Mouse (Mus musculus): ENCODE data around the gene Arhgef6. TPM values are rescaled to one million over a fixed set of nuclear protein-coding genes. Genes with fewer than 3 reads are reported as not detected.

The Arhgef6 gene
- 10 to 100 TPM; 14.4 to 16.4 TPM for total RNA-seq (2021)
- long read RNA-seq, experiment 1, partial matches to known transcripts, result 0 of 1 reads
- long read RNA-seq, experiment 1, other reads (novel, unspliced or antisense), result 1 of 1 reads
- long read RNA-seq, experiment 2, partial matches to known transcripts, result 0 of 1 reads
- long read RNA-seq, experiment 2, other reads (novel, unspliced or antisense), result 1 of 1 reads

GRCm38 (mm10) chrX:57338371-57339211 is at the start of gene Arhgef6:
TSS of gene Arhgef6 (minus strand) at chrX:57338729.
- Histone ChIP-seq H3K4me3 (no peak within 1 kb of the TSS), H3K27ac (no peak within 1 kb of the TSS; the same call in 1 of the 2 replicates)
- intact Hi-C loops (cut with DNase I), result no loop called here
- no peak for TF ChIP-seq CTCF (IDR thresholded peaks at IDR 0.05)
- DNase-seq (ENCODE audit: extremely low spot score in 1 of 2, low spot score in 2 of 2), result no peak

- DNase-seq (ENCODE audit: extremely low spot score in 1 of 2, low spot score in 2 of 2), result no peak
- Histone ChIP-seq H3K4me3 (no peak overlapping the region), H3K27ac (no peak overlapping the region)
- TF ChIP-seq CTCF (IDR thresholded peaks at IDR 0.05), result no peak
- intact Hi-C loops (cut with DNase I), result loop anchor here (5.0 kb wide), 1 partner anchor 319 kb away; no protein-coding TSS in a partner anchor
Observed at GRCm38 (mm10) chrX:57380915-57381314, 42.4 kb upstream of the Arhgef6 start.

- Histone ChIP-seq H3K27ac (no peak overlapping the region), H3K4me3 (no peak overlapping the region)
- TF ChIP-seq CTCF (IDR thresholded peaks at IDR 0.05), result no peak
- no peak for DNase-seq (ENCODE audit: extremely low spot score in 1 of 2, low spot score in 2 of 2)
- intact Hi-C loops (cut with DNase I), result no loop called here
Observed at GRCm38 (mm10) chrX:57378579-57378978, 40.0 kb upstream of the Arhgef6 start.

GRCm38 (mm10) chrX:57377096-57377495 is 38.6 kb upstream of the Arhgef6 start:
- H3K27ac ChIP-seq, result no peak overlapping the region
- TF ChIP-seq CTCF (IDR thresholded peaks at IDR 0.05), result no peak
- no peak overlapping the region for H3K4me3 ChIP-seq
- intact Hi-C loops (cut with DNase I), result no loop called here
- no peak for DNase-seq (ENCODE audit: extremely low spot score in 1 of 2, low spot score in 2 of 2)

- no peak for TF ChIP-seq CTCF (IDR thresholded peaks at IDR 0.05)
- intact Hi-C loops (cut with DNase I), result no loop called here
- no peak for DNase-seq (ENCODE audit: extremely low spot score in 1 of 2, low spot score in 2 of 2)
- H3K4me3 ChIP-seq, result no peak overlapping the region
- H3K27ac ChIP-seq, result no peak overlapping the region
Observed at GRCm38 (mm10) chrX:57374029-57374428, 35.5 kb upstream of the Arhgef6 start.

- no peak for TF ChIP-seq CTCF (IDR thresholded peaks at IDR 0.05)
- no peak for DNase-seq (ENCODE audit: extremely low spot score in 1 of 2, low spot score in 2 of 2)
- intact Hi-C loops (cut with DNase I), result no loop called here
- no peak overlapping the region for H3K4me3 ChIP-seq
- no peak overlapping the region for H3K27ac ChIP-seq
Observed at GRCm38 (mm10) chrX:57373543-57373942, 35.0 kb upstream of the Arhgef6 start.

- Histone ChIP-seq H3K4me3 (no peak overlapping the region), H3K27ac (no peak overlapping the region)
- DNase-seq (ENCODE audit: extremely low spot score in 1 of 2, low spot score in 2 of 2), result no peak
- intact Hi-C loops (cut with DNase I), result no loop called here
- TF ChIP-seq CTCF (IDR thresholded peaks at IDR 0.05), result no peak
Observed at GRCm38 (mm10) chrX:57372965-57373364, 34.4 kb upstream of the Arhgef6 start.

GRCm38 (mm10) chrX:57364891-57365569 is 26.5 kb upstream of the Arhgef6 start:
- intact Hi-C loops (cut with DNase I), result no loop called here
- no peak for DNase-seq (ENCODE audit: extremely low spot score in 1 of 2, low spot score in 2 of 2)
- Histone ChIP-seq H3K4me3 (no peak overlapping the region), H3K27ac (no peak overlapping the region)
- no peak for TF ChIP-seq CTCF (IDR thresholded peaks at IDR 0.05)

GRCm38 (mm10) chrX:57359316-57359715 is 20.8 kb upstream of the Arhgef6 start:
- intact Hi-C loops (cut with DNase I), result no loop called here
- no peak for TF ChIP-seq CTCF (IDR thresholded peaks at IDR 0.05)
- no peak for DNase-seq (ENCODE audit: extremely low spot score in 1 of 2, low spot score in 2 of 2)
- no peak overlapping the region for H3K27ac ChIP-seq
- H3K4me3 ChIP-seq, result no peak overlapping the region

- intact Hi-C loops (cut with DNase I), result no loop called here
- Histone ChIP-seq H3K4me3 (no peak overlapping the region), H3K27ac (no peak overlapping the region; the same call in 1 of the 2 replicates)
- no peak for TF ChIP-seq CTCF (IDR thresholded peaks at IDR 0.05)
- DNase-seq (ENCODE audit: extremely low spot score in 1 of 2, low spot score in 2 of 2), result no peak
Observed at GRCm38 (mm10) chrX:57339220-57339619, 691 bp upstream of the Arhgef6 start.

GRCm38 (mm10) chrX:57337582-57337981 is 947 bp downstream of the Arhgef6 start:
- intact Hi-C loops (cut with DNase I), result no loop called here
- TF ChIP-seq CTCF (IDR thresholded peaks at IDR 0.05), result no peak
- no peak for DNase-seq (ENCODE audit: extremely low spot score in 1 of 2, low spot score in 2 of 2)
- Histone ChIP-seq H3K27ac (no peak overlapping the region), H3K4me3 (no peak overlapping the region)

- no peak for DNase-seq (ENCODE audit: extremely low spot score in 1 of 2, low spot score in 2 of 2)
- TF ChIP-seq CTCF (IDR thresholded peaks at IDR 0.05), result no peak
- intact Hi-C loops (cut with DNase I), result no loop called here
- Histone ChIP-seq H3K27ac (no peak overlapping the region), H3K4me3 (no peak overlapping the region)
Observed at GRCm38 (mm10) chrX:57336958-57337357, 1.6 kb downstream of the Arhgef6 start.
